Comparison of ENCODE assay signal across 8 mouse cellular contexts in the genomic region with DNA sequence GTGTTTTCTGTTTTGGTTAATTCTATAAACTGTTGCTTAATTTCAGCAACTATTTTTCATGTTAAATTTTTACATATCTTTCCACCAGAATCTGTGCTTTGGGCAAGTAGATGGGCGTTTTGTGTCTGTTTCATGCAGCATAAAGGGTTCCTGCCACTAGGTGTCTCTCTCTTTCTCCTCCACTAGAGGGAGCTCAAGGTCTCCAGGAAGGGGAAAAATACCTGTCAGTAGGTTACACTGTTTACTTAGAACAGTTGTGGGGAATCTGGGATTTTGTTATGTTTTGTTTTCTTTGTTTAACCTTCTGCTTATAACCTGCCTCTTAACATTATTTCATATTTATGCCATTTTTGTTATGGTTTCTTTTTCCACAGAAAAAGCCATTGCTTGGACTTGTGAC. TPM values are rescaled to one million over a fixed set of nuclear protein-coding genes. Genes with fewer than 3 reads are reported as not detected.
DNase-seq lines count a peak whose midpoint lies in the region; ATAC-seq and TF ChIP-seq lines count a peak whose summit lies in the region.

No protein-coding gene starts in this region.

- CTCF ChIA-PET in Patski (lab: Charles Lee), result interaction anchor here (0.7 to 2.5 kb wide), 15 partner anchors 9 to 210 kb away, joined by 3 to 19 read pairs (median 4); a partner anchor contains a TSS

- H3K36me3 ChIP-seq in heart, embryonic 11.5 days (ENCODE audit: control insufficient read depth, insufficient read depth, low read length), result peaks cover 22% of the 10 kb centered on the region
- peaks cover 86% of the 10 kb centered on the region for H3K36me3 ChIP-seq in embryonic facial prominence, embryonic 14.5 days (ENCODE audit: control insufficient read depth, insufficient read depth, low read length)
- H3K36me3 ChIP-seq in limb, embryonic 11.5 days (ENCODE audit: control insufficient read depth, insufficient read depth, low read length), result peaks cover 14% of the 10 kb centered on the region

- H3K27me3 ChIP-seq in heart, embryonic 11.5 days (ENCODE audit: control insufficient read depth, insufficient read depth, low read length), result no peaks in the 10 kb centered on the region
- H3K27me3 ChIP-seq in Patski, result no peaks in the 10 kb centered on the region
- no peaks in the 10 kb centered on the region for H3K27me3 ChIP-seq in embryonic facial prominence, embryonic 14.5 days (replicated peaks; ENCODE audit: control insufficient read depth, insufficient read depth, low read length)
- no peaks in the 10 kb centered on the region for H3K27me3 ChIP-seq in limb, embryonic 11.5 days (ENCODE audit: control insufficient read depth, insufficient read depth, low read length)

- ATAC-seq in heart, embryonic 11.5 days (replicated peaks; ENCODE audit: insufficient number of reproducible peaks, low FRiP score, low TSS enrichment), result no peak
- ATAC-seq in Patski, result no peak
- ATAC-seq in embryonic facial prominence, embryonic 14.5 days (ENCODE audit: low read depth), result no peak
- no peak for ATAC-seq in limb, embryonic 11.5 days (ENCODE audit: insufficient number of reproducible peaks, low FRiP score, low TSS enrichment, low read depth)

- no peak overlapping the region for H3K9ac ChIP-seq in heart, embryonic 11.5 days (ENCODE audit: low read depth, low read length)
- H3K9ac ChIP-seq in embryonic facial prominence, embryonic 14.5 days (ENCODE audit: low read depth, low read length), result no peak overlapping the region
- no peak overlapping the region for H3K9ac ChIP-seq in limb, embryonic 11.5 days (ENCODE audit: low read length)

- no peaks in the 10 kb centered on the region for H3K9me3 ChIP-seq in heart, embryonic 11.5 days (replicated peaks; ENCODE audit: control insufficient read depth, low read length)
- no peaks in the 10 kb centered on the region for H3K9me3 ChIP-seq in embryonic facial prominence, embryonic 14.5 days (ENCODE audit: control insufficient read depth, low read length)
- no peaks in the 10 kb centered on the region for H3K9me3 ChIP-seq in limb, embryonic 11.5 days (ENCODE audit: control insufficient read depth, low read length)

- TF ChIP-seq CTCF in Patski (IDR thresholded peaks at IDR 0.05), result peak; percentile 78

- no peak overlapping the region for H3K4me2 ChIP-seq in heart, embryonic 11.5 days
- H3K4me2 ChIP-seq in embryonic facial prominence, embryonic 14.5 days (ENCODE audit: low read depth, low read length), result no peak overlapping the region
- H3K4me2 ChIP-seq in limb, embryonic 11.5 days (ENCODE audit: low read depth, severe bottlenecking), result no peak overlapping the region

- H3K4me1 ChIP-seq in heart, embryonic 11.5 days (ENCODE audit: control insufficient read depth, insufficient read depth, low read length), result no peaks in the 10 kb centered on the region
- H3K4me1 ChIP-seq in embryonic facial prominence, embryonic 14.5 days (ENCODE audit: control insufficient read depth, insufficient read depth, low read length), result no peaks in the 10 kb centered on the region
- no peaks in the 10 kb centered on the region for H3K4me1 ChIP-seq in limb, embryonic 11.5 days (ENCODE audit: control insufficient read depth, insufficient read depth, low read length)

- POLR2A ChIA-PET in Patski (lab: Charles Lee), result no interaction called here

- no peak overlapping the region for H3K4me3 ChIP-seq in heart, embryonic 11.5 days (ENCODE audit: low read depth, low read length)
- H3K4me3 ChIP-seq in embryonic facial prominence, embryonic 14.5 days (ENCODE audit: low read depth, low read length), result no peak overlapping the region
- H3K4me3 ChIP-seq in limb, embryonic 11.5 days (ENCODE audit: low read depth, low read length), result no peak overlapping the region

- in situ Hi-C loops in Patski (cut with MboI; ENCODE audit: low pct_unique_long_range_greater_than_20kb), result no loop called here

- DNase-seq in heart, adult 8-10 months (ENCODE audit: low spot score), result peak; percentile 52
- DNase-seq in A20 (ENCODE audit: low read depth, low spot score), result peak; percentile 55
- no peak for DNase-seq in Patski (ENCODE audit: low read depth, low spot score)
- DNase-seq in embryonic facial prominence, embryonic 14.5 days (ENCODE audit: low spot score), result peak; percentile 65
- peak; percentile 29 for DNase-seq in limb, embryonic 11.5 days (ENCODE audit: low spot score)
- peak; percentile 76 for DNase-seq in retina, embryonic 14.5 days (ENCODE audit: low spot score)
- no peak for DNase-seq in testis, postnatal 14 days (ENCODE audit: low spot score)

- WGBS in heart, embryonic 11.5 days (ENCODE audit: insufficient replicate concordance), result 29% methylated on average over 1 of the region's 1 CpGs
- WGBS in embryonic facial prominence, embryonic 14.5 days, result 27% methylated on average over 1 of the region's 1 CpGs
- WGBS in limb, embryonic 11.5 days, result 44% methylated on average over 1 of the region's 1 CpGs

- no peak overlapping the region for H3K27ac ChIP-seq in heart, embryonic 11.5 days (ENCODE audit: low read depth, low read length)
- H3K27ac ChIP-seq in embryonic facial prominence, embryonic 14.5 days (replicated peaks; ENCODE audit: low read depth, low read length), result no peak overlapping the region
- H3K27ac ChIP-seq in limb, embryonic 11.5 days (replicated peaks; ENCODE audit: low read depth, low read length), result no peak overlapping the region

RNA-seq across cellular contexts. Expression of a gene that starts 21.9 kb away (rescaled TPM):
- total RNA-seq in heart, adult 8-10 months (2022), result 10 to 100 TPM; 17.7 to 25.3 (median 21.5) TPM
- 49.3 and 56.5 TPM in 2 replicates for polyA plus RNA-seq in heart, embryonic 11.5 days (2014; fragmentation: Nextera tagmentation; extraction: Ambion mirVana)
- polyA plus RNA-seq in Patski (2021), result 48.1 TPM
- 61.0 and 75.9 TPM in 2 replicates for polyA plus RNA-seq in embryonic facial prominence, embryonic 14.5 days (2014; fragmentation: Nextera tagmentation; extraction: Ambion mirVana)
- 91.2 and 98.2 TPM in 2 replicates for polyA plus RNA-seq in limb, embryonic 11.5 days (2014; fragmentation: Nextera tagmentation; extraction: Ambion mirVana)

Comparison
In these comparisons a context has a peak if more than half of its experiments do, and no peak if none do; other contexts are left out.
1. DNase-seq: peak in heart, adult 8-10 months (single experiment), A20 (single experiment), embryonic facial prominence, embryonic 14.5 days (single experiment), limb, embryonic 11.5 days (single experiment) and retina, embryonic 14.5 days (single experiment); none in Patski (single experiment) and testis, postnatal 14 days (single experiment).